Mouse (Mus musculus): ENCODE measurements around the gene Mdn1.
A peak's percentile ranks its signal among the peaks of the same experiment; 100 is the strongest.

Gene Mdn1

DNA sequence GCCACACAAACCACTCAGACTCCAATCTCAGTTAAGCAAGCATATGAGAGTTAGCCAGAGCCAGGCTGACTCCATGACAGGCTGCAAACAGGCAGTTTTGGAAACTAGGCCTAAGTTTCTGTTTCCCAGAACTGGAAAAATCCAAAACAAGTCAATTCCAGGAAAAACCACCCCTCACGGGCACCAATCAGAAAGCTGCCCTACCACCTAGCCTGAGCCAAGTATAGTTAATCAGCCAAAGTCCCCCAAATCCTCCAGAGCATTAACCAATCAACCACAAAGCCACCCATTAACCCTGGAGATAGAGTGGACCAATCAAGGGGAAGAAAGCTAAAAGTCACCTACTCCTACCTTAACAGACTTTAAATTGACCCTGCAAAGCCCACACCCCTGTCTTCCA, 130.2 kb downstream of the Mdn1 start:
- no peak for DNase-seq (ENCODE audit: low read depth, low spot score)

DNA sequence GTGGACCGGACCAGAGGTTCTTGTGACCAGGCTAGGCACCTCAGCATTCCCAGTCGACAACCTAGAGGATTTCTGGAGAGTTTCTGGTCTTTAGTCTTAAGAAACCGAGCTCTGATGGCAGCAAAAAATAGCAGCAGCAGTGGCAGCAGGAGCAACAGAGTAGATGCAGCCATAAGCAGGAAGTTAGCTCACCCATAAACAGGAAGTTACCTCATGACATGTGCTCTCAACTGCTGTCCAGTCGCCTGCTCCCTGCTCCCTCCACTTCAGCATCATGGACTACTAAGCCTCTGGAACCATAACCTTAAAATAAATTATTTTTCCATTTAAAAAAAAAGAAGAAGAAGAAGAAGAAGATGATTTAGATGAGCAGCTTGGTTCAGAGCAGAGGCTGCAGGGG, 132.1 kb downstream of the Mdn1 start:
- no peak for DNase-seq (ENCODE audit: low read depth, low spot score)

DNA sequence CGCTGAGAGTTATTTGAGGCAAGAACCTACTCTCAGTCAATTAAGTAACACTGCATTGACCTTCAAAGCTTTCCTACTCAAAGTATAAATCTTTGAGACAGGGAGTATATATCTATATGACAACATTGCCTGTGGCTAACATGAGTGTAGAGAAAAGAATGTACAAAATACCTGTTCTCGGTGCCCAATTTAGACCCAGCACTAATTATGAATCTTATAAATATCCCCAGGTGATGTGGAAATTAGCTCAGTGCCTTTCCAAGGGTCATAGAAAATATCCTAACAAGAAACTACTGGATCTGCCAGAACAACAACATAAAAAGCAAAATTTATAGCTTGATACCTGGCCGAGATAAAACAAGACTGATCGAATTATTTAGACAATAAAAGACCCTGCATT, 142.1 kb downstream of the Mdn1 start:
- no peak for DNase-seq (ENCODE audit: low read depth, low spot score)

DNA sequence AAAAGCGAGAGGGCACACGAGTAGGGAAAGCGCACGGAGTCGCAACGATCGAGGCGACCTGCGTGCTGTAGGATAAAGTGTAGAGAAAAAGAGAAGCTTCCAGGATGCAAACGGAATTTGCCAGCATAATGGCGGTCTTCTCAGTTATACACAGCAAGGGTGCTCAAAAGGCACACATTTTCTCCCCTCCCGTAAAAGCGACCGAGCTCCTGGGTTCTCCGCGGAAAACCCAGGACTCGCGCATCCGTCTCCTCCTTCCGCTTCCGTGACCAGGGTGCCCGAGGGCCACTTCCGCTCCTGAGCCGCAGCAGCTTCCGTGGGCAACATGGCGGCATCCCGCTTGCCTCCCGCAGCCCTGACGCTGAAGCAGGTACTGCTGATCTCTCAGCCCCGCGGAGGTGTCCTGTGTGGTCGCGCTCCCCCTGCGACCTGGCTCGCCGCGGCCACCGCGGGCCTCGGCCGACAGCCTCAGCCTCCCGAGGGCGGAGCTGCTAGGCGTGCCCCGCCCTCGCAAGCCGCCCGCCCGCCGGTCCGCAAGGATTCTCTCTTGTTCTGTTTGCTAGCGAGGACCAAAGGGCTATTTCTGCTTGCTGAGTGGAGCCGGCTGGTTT, 143.2 kb downstream of the Mdn1 start, which contains the start of gene Lyrm2:
Gene Lyrm2 (plus strand): TSS at position 288 of the 611 bp plus-strand sequence.
- peak; percentile 69 for DNase-seq (ENCODE audit: low read depth, low spot score)

DNA sequence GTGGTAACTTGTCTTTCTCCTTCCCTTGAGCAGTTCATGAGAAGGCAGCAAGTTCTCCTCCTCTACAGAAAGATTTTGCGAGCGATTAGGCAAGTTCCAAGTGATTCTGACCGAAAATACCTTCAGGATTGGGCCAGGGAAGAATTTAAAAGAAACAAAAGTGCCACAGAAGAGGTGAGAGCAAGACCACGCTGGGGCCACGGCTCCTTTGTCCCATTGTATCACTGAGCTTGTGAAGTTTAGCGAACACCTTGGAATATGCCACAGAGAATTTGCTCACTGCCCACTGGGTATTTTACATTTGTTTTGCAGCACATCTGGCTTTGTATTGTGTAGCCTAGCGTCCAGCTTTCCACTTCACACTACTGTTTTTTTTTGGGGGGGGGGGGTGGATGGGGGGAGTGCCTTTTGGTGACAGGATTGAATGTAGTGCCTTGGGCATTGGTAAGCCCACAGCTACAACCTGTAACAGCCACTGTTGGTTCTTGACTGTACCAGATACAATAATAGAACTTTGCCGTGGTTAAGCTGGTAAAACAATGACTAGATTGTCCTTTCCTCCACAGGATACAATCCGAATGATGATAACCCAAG, 143.8 kb downstream of the Mdn1 start:
- DNase-seq (ENCODE audit: low read depth, low spot score), result peak; percentile 7

DNA sequence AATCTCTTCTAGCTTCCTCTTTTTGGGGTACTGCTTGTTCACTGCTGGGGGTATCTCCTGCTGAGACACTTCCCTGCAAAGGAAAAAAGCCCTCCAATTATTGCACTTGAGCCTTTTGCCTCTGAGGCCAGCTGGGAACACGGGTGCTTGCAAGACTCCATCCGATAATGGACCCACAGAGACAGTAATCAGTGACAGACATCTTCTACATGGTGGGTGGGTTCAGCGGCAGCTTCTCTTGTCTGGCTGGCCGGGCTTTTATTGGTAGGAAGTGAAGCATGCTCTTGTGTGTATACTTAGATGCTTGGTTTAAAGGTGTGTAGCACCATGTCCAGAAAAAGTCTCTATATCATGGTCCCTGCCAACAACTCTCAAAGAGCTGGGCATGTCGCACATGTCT, 160.6 kb downstream of the Mdn1 start:
- DNase-seq (ENCODE audit: low read depth, low spot score), result no peak

DNA sequence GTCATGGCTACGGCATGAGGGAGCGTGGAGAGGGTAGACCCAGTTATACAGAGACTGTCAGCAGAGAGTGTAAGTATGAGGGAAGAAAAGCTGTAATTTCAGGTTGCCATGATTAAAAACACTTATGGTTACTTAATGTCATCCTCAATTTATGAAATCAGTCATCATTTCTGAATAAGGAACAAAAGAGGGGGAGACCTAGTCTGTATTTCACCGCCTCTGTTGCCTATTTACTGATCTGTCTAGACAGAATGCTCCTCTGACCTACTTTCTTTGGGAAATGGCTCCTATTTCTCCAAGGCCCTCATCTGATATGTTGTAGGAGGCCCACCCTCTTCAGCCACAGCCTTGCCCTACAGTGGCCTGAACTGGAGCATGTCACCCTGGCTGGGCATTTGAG, 163.8 kb downstream of the Mdn1 start:
- DNase-seq (ENCODE audit: low read depth, low spot score), result no peak

DNA sequence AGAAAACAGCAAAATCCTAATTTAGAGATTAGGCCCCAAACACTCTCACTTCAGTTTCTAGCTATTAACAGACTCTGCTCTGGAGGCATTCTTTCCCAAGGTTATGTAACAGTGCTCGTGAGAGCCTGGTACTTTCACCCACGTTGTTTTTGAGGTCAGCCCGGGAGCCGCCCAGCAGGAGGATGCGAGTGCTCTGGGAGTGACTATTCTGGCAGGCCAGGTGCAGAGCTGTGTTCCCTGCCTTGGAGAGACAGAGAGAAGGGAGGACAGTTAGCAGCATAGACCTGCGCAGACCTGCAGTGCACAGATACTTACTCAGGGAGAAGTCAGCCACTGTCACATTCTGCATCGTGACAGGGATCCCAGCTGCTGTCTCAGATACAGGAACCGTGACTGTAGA, 167.3 kb downstream of the Mdn1 start:
- no peak for DNase-seq (ENCODE audit: low read depth, low spot score)

Data from embryo, embryonic 11.5 days (tissue).